Mouse (Mus musculus) kidney, adult 8-10 months (tissue): Measurements from ENCODE around the gene Cdpf1.

Experiments used
- DNase-seq, 2 experiments: peaks; one replicate each; pipeline ENCODE4 v3.0.0; 2022

Gene Cdpf1

GRCm38 (mm10) chr15:85757768-85758167 lies 53.7 kb downstream of the Cdpf1 start:
- DNase-seq: no peak
